ENCODE assay signal across 24 mouse cellular contexts in genomic region chr13:93912326-93912915, GRCm38 (mm10).
DNase-seq lines count a peak whose midpoint lies in the region; ATAC-seq and TF ChIP-seq lines count a peak whose summit lies in the region.
"Had no signal": no experiment of that assay in that cellular context is flagged by ENCODE, and none has a peak within 500 bp of the region (broad histone marks: within the 10 kb centered on the region; RNA-seq: fewer than 3 reads in every experiment).

No protein-coding gene starts in this region.

- peaks cover 24% of the 10 kb centered on the region for H3K4me1 ChIP-seq in kidney, embryonic 15.5 days
- H3K4me1 ChIP-seq in embryonic facial prominence, embryonic 13.5 days, result peaks cover 42% of the 10 kb centered on the region
- H3K4me1 ChIP-seq in testis, adult 2 months (ENCODE audit: control insufficient read depth, insufficient read depth, low read length), result peaks cover 7% of the 10 kb centered on the region
- 0 out of 2 replicates have a peak, but pooled peaks cover 2% of the 10 kb centered on the region for H3K4me1 ChIP-seq in liver, postnatal 0 days (ENCODE audit: insufficient read depth)
- H3K4me1 ChIP-seq: liver, embryonic 15.5 days had no signal

- H3K9ac ChIP-seq in kidney, embryonic 15.5 days, result no peak overlapping the region
- no peak overlapping the region for H3K9ac ChIP-seq in embryonic facial prominence, embryonic 13.5 days
- no peak overlapping the region for H3K9ac ChIP-seq in liver, postnatal 0 days (replicated peaks)
- H3K9ac ChIP-seq: heart, embryonic 12.5 days; hindbrain, embryonic 14.5 days; intestine, embryonic 15.5 days; limb, embryonic 13.5 days; liver, embryonic 15.5 days; stomach, embryonic 15.5 days had no signal

- no peak overlapping the region for H3K27ac ChIP-seq in kidney, embryonic 15.5 days
- H3K27ac ChIP-seq in embryonic facial prominence, embryonic 13.5 days, result peak overlapping the region; percentile 95
- no peak overlapping the region for H3K27ac ChIP-seq in testis, adult 2 months (ENCODE audit: control insufficient read depth, insufficient read depth, low read depth, low read length)
- no peak overlapping the region for H3K27ac ChIP-seq in liver, postnatal 0 days (ENCODE audit: low read depth)
- H3K27ac ChIP-seq: hindbrain, embryonic 14.5 days; intestine, embryonic 15.5 days; liver, embryonic 15.5 days; stomach, embryonic 15.5 days had no signal

- no peaks in the 10 kb centered on the region for H3K36me3 ChIP-seq in kidney, embryonic 15.5 days
- H3K36me3 ChIP-seq in embryonic facial prominence, embryonic 13.5 days, result no peaks in the 10 kb centered on the region
- no peaks in the 10 kb centered on the region for H3K36me3 ChIP-seq in testis, adult 2 months (ENCODE audit: control insufficient read depth, insufficient read depth, low read length)
- H3K36me3 ChIP-seq in liver, postnatal 0 days (replicated peaks; ENCODE audit: insufficient read depth, low read length), result no peaks in the 10 kb centered on the region
- H3K36me3 ChIP-seq: heart, embryonic 12.5 days; intestine, embryonic 15.5 days; limb, embryonic 13.5 days; liver, embryonic 15.5 days; stomach, embryonic 15.5 days had no signal

- DNase-seq in embryo, embryonic 11 days, result peak; percentile 36
- DNase-seq in embryo, embryonic 9.5 days (ENCODE audit: extremely low spot score), result no peak
- no peak for DNase-seq in kidney, postnatal 14 days
- DNase-seq in liver, postnatal 0 days, result no peak
- no peak for DNase-seq in left cerebral cortex, postnatal 10 days (ENCODE audit: extremely low spot score in 1 of 2, low spot score in 2 of 2)
- DNase-seq: adrenal gland, adult 8-10 months; cerebellum, adult 9-10 months; gastrocnemius, postnatal 36 days; heart, postnatal 36 days; kidney, postnatal 36 days; layer of hippocampus, adult 9-11 months; lung, postnatal 10 days; midbrain, embryonic 14.5 days had no signal

- H3K27me3 ChIP-seq in kidney, embryonic 15.5 days, result no peaks in the 10 kb centered on the region
- H3K27me3 ChIP-seq in embryonic facial prominence, embryonic 13.5 days, result no peaks in the 10 kb centered on the region
- H3K27me3 ChIP-seq in testis, adult 2 months (ENCODE audit: control insufficient read depth, insufficient read depth, low read length), result no peaks in the 10 kb centered on the region
- H3K27me3 ChIP-seq in liver, postnatal 0 days (ENCODE audit: insufficient read depth, low read length), result no peaks in the 10 kb centered on the region
- H3K27me3 ChIP-seq: heart, embryonic 12.5 days; intestine, embryonic 15.5 days; limb, embryonic 13.5 days; liver, embryonic 15.5 days; Patski; stomach, embryonic 15.5 days had no signal

- H3K4me3 ChIP-seq in kidney, embryonic 15.5 days (replicated peaks), result no peak overlapping the region
- no peak overlapping the region for H3K4me3 ChIP-seq in embryonic facial prominence, embryonic 13.5 days
- H3K4me3 ChIP-seq in testis, adult 2 months (ENCODE audit: control insufficient read depth, low read depth, low read length), result peak overlapping the region; percentile 78; the same call in 1 of the 2 replicates
- H3K4me3 ChIP-seq in liver, postnatal 0 days (ENCODE audit: low read depth, low read length), result no peak overlapping the region
- H3K4me3 ChIP-seq: heart, embryonic 12.5 days; intestine, embryonic 15.5 days; limb, embryonic 13.5 days; liver, embryonic 15.5 days; stomach, embryonic 15.5 days had no signal

- WGBS in kidney, embryonic 15.5 days, result 68% methylated on average over 5 of the region's 5 CpGs
- 76% methylated on average over 5 of the region's 5 CpGs for WGBS in embryonic facial prominence, embryonic 13.5 days
- 68% methylated on average over 5 of the region's 5 CpGs for whole genome bisulfite sequencing in liver, postnatal 0 days (ENCODE audit: insufficient replicate concordance)

- H3K4me2 ChIP-seq in kidney, embryonic 15.5 days, result no peak overlapping the region
- H3K4me2 ChIP-seq in embryonic facial prominence, embryonic 13.5 days, result no peak overlapping the region
- H3K4me2 ChIP-seq in liver, postnatal 0 days (ENCODE audit: low read depth, low read length), result no peak overlapping the region
- H3K4me2 ChIP-seq: heart, embryonic 12.5 days; hindbrain, embryonic 14.5 days; intestine, embryonic 15.5 days; limb, embryonic 13.5 days; liver, embryonic 15.5 days; stomach, embryonic 15.5 days had no signal

- ATAC-seq in kidney, embryonic 15.5 days (replicated peaks; ENCODE audit: low FRiP score), result peak; percentile 26; the same call in 1 of the 2 replicates
- ATAC-seq in embryonic facial prominence, embryonic 13.5 days (ENCODE audit: insufficient number of reproducible peaks, insufficient read depth, low FRiP score, low TSS enrichment, low read depth), result no peak
- ATAC-seq in liver, postnatal 0 days, result no peak
- ATAC-seq: forebrain, embryonic 14.5 days; intestine, embryonic 15.5 days; Patski had no signal

- TF ChIP-seq POLR2A in testis, adult 2 months (IDR thresholded peaks at IDR 0.05; ENCODE audit: control insufficient read depth, low read depth, low read length), result no peak

- no peak for TF ChIP-seq EP300 in liver, postnatal 0 days (IDR thresholded peaks at IDR 0.05; ENCODE audit: low read depth)

- no peak for TF ChIP-seq CTCF in testis, adult 2 months (IDR thresholded peaks at IDR 0.05; ENCODE audit: control insufficient read depth, insufficient read depth, insufficient replicate concordance, low read depth, low read length)
- TF ChIP-seq CTCF in liver, postnatal 0 days (IDR thresholded peaks at IDR 0.05; ENCODE audit: low read depth), result no peak

- H3K9me3 ChIP-seq in kidney, embryonic 15.5 days (replicated peaks), result no peaks in the 10 kb centered on the region
- H3K9me3 ChIP-seq in embryonic facial prominence, embryonic 13.5 days, result no peaks in the 10 kb centered on the region
- H3K9me3 ChIP-seq in liver, postnatal 0 days (ENCODE audit: low read length), result no peaks in the 10 kb centered on the region
- H3K9me3 ChIP-seq: heart, embryonic 12.5 days; intestine, embryonic 15.5 days; limb, embryonic 13.5 days; liver, embryonic 15.5 days; stomach, embryonic 15.5 days had no signal

- intact Hi-C loops in left cerebral cortex, postnatal 10 days (cut with DNase I), result no loop called here
